Mouse (Mus musculus): ENCODE measurements around the gene Trp53tg5. TPM values are rescaled to one million over a fixed set of nuclear protein-coding genes. Genes with fewer than 3 reads are reported as not detected.

Trp53tg5 gene
- polyA plus RNA-seq, 1 experiment from 2014 or later, result not detected

- Histone ChIP-seq H3K27ac (ENCODE audit: low read depth) (no peak overlapping the region), H3K27me3 (ENCODE audit: insufficient read depth, low read length) (no peaks in the 10 kb centered on the region), H3K9ac (no peak overlapping the region), H3K4me1 (ENCODE audit: insufficient read depth) (peaks cover 22% of the 10 kb centered on the region), H3K4me3 (ENCODE audit: low read depth, low read length) (no peak overlapping the region), H3K36me3 (ENCODE audit: insufficient read depth) (no peaks in the 10 kb centered on the region), H3K9me3 (ENCODE audit: low read depth, low read length) (no peaks in the 10 kb centered on the region), H3K4me2 (no peak overlapping the region)
- 56% methylated on average over 5 of the region's 5 CpGs for WGBS
- no peak for TF ChIP-seq CTCF (IDR thresholded peaks at IDR 0.05; ENCODE audit: low read depth)
- DNase-seq, result no peak
- no peak for ATAC-seq (ENCODE audit: insufficient read depth)
Observed at GRCm38 (mm10) chr2:164448921-164449320, 24.6 kb downstream of the Trp53tg5 start.

- WGBS, result 71% methylated on average over 1 of the region's 1 CpGs
- TF ChIP-seq CTCF (IDR thresholded peaks at IDR 0.05; ENCODE audit: low read depth), result no peak
- no peaks in the 10 kb centered on the region for H3K27me3 ChIP-seq (ENCODE audit: insufficient read depth, low read length)
Observed at GRCm38 (mm10) chr2:164448140-164448539, 25.4 kb downstream of the Trp53tg5 start.

GRCm38 (mm10) chr2:164446086-164446469 lies 27.4 kb downstream of the Trp53tg5 start:
- Histone ChIP-seq H3K27ac (ENCODE audit: low read depth) (no peak overlapping the region), H3K4me2 (no peak overlapping the region), H3K4me3 (ENCODE audit: low read depth, low read length) (no peak overlapping the region), H3K27me3 (ENCODE audit: insufficient read depth, low read length) (no peaks in the 10 kb centered on the region), H3K36me3 (ENCODE audit: insufficient read depth) (no peaks in the 10 kb centered on the region), H3K4me1 (ENCODE audit: insufficient read depth) (peaks cover 8% of the 10 kb centered on the region; the same call in 1 of the 2 replicates), H3K9me3 (ENCODE audit: low read depth, low read length) (no peaks in the 10 kb centered on the region), H3K9ac (no peak overlapping the region)
- no peak for TF ChIP-seq CTCF (IDR thresholded peaks at IDR 0.05; ENCODE audit: low read depth)
- DNase-seq (no peak), ATAC-seq (ENCODE audit: insufficient read depth) (no peak)
- 70% methylated on average over 3 of the region's 3 CpGs for WGBS

More at GRCm38 (mm10) chr2:164448140-164448539, 25.4 kb downstream of the Trp53tg5 start:
- DNase-seq, result no peak
- no peak for ATAC-seq (ENCODE audit: insufficient read depth)
- H3K36me3 ChIP-seq (ENCODE audit: insufficient read depth), result no peaks in the 10 kb centered on the region
- H3K9ac ChIP-seq, result no peak overlapping the region
- H3K9me3 ChIP-seq (ENCODE audit: low read depth, low read length), result no peaks in the 10 kb centered on the region
- peaks cover 21% of the 10 kb centered on the region for H3K4me1 ChIP-seq (ENCODE audit: insufficient read depth)
- no peak overlapping the region for H3K4me2 ChIP-seq
- H3K4me3 ChIP-seq (ENCODE audit: low read depth, low read length), result no peak overlapping the region
- no peak overlapping the region for H3K27ac ChIP-seq (ENCODE audit: low read depth)

GRCm38 (mm10) chr2:164445399-164446085 lies 28.0 kb downstream of the Trp53tg5 start:
- Histone ChIP-seq H3K36me3 (ENCODE audit: insufficient read depth) (no peaks in the 10 kb centered on the region), H3K27me3 (ENCODE audit: insufficient read depth, low read length) (no peaks in the 10 kb centered on the region), H3K9ac (no peak overlapping the region), H3K4me2 (no peak overlapping the region), H3K9me3 (ENCODE audit: low read depth, low read length) (no peaks in the 10 kb centered on the region), H3K4me1 (ENCODE audit: insufficient read depth) (peaks cover 8% of the 10 kb centered on the region; the same call in 1 of the 2 replicates), H3K4me3 (ENCODE audit: low read depth, low read length) (no peak overlapping the region), H3K27ac (ENCODE audit: low read depth) (no peak overlapping the region)
- DNase-seq (no peak), ATAC-seq (ENCODE audit: insufficient read depth) (no peak)
- TF ChIP-seq CTCF (IDR thresholded peaks at IDR 0.05; ENCODE audit: low read depth), result no peak
- 74% methylated on average over 3 of the region's 3 CpGs for WGBS

GRCm38 (mm10) chr2:164444701-164445100 lies 28.8 kb downstream of the Trp53tg5 start:
- Histone ChIP-seq H3K36me3 (ENCODE audit: insufficient read depth) (no peaks in the 10 kb centered on the region), H3K4me2 (no peak overlapping the region), H3K4me1 (ENCODE audit: insufficient read depth) (peaks cover 12% of the 10 kb centered on the region), H3K9ac (no peak overlapping the region), H3K9me3 (ENCODE audit: low read depth, low read length) (no peaks in the 10 kb centered on the region), H3K4me3 (ENCODE audit: low read depth, low read length) (no peak overlapping the region), H3K27ac (ENCODE audit: low read depth) (no peak overlapping the region), H3K27me3 (ENCODE audit: insufficient read depth, low read length) (no peaks in the 10 kb centered on the region)
- TF ChIP-seq CTCF (IDR thresholded peaks at IDR 0.05; ENCODE audit: low read depth), result no peak
- ATAC-seq (ENCODE audit: insufficient read depth), result no peak
- WGBS, result 68% methylated on average over 2 of the region's 2 CpGs
- DNase-seq, result no peak

GRCm38 (mm10) chr2:164443460-164444000 lies 30.0 kb downstream of the Trp53tg5 start, which contains the start of gene Sdc4:
Gene Sdc4 (minus strand): TSS chr2:164443887.
- Histone ChIP-seq H3K9ac (peak within 1 kb of the TSS; percentile 80), H3K4me3 (ENCODE audit: low read depth, low read length) (peak within 1 kb of the TSS; percentile 70), H3K9me3 (ENCODE audit: low read depth, low read length) (no peaks in the 10 kb centered on the region), H3K27me3 (ENCODE audit: insufficient read depth, low read length) (no peaks in the 10 kb centered on the region), H3K4me1 (ENCODE audit: insufficient read depth) (peaks cover 19% of the 10 kb centered on the region), H3K4me2 (peak within 1 kb of the TSS; percentile 87), H3K27ac (ENCODE audit: low read depth) (peak within 1 kb of the TSS; percentile 60; the same call in 1 of the 2 replicates), H3K36me3 (ENCODE audit: insufficient read depth) (no peaks in the 10 kb centered on the region)
- ATAC-seq (ENCODE audit: insufficient read depth), result 0 out of 2 replicates have a peak, but pooled peaks have one; percentile 4
- DNase-seq, result no peak
- no peak for TF ChIP-seq CTCF (IDR thresholded peaks at IDR 0.05; ENCODE audit: low read depth)
- WGBS, result 6% methylated on average over 18 of the region's 18 CpGs

GRCm38 (mm10) chr2:164443051-164443437 lies 30.5 kb downstream of the Trp53tg5 start:
- peak; percentile 39; the same call in 1 of the 2 replicates for TF ChIP-seq CTCF (IDR thresholded peaks at IDR 0.05; ENCODE audit: low read depth)
- DNase-seq, result peak; percentile 92
- Histone ChIP-seq H3K4me2 (peak overlapping the region; percentile 87), H3K9ac (peak overlapping the region; percentile 80), H3K4me3 (ENCODE audit: low read depth, low read length) (peak overlapping the region; percentile 70), H3K9me3 (ENCODE audit: low read depth, low read length) (no peaks in the 10 kb centered on the region), H3K36me3 (ENCODE audit: insufficient read depth) (no peaks in the 10 kb centered on the region), H3K4me1 (ENCODE audit: insufficient read depth) (peaks cover 20% of the 10 kb centered on the region), H3K27ac (ENCODE audit: low read depth) (peak overlapping the region; percentile 60; the same call in 1 of the 2 replicates), H3K27me3 (ENCODE audit: insufficient read depth, low read length) (no peaks in the 10 kb centered on the region)
- ATAC-seq (ENCODE audit: insufficient read depth), result peak; percentile 93
- 0% methylated on average over 26 of the region's 26 CpGs for WGBS
